Mouse (Mus musculus): ENCODE data around the gene Prune1. TPM values are rescaled to one million over a fixed set of nuclear protein-coding genes. Genes with fewer than 3 reads are reported as not detected.

Prune1 gene
- 1 to 10 TPM; 6.4 to 6.5 TPM for polyA plus RNA-seq (2017; shearing (Covaris generic))

DNA sequence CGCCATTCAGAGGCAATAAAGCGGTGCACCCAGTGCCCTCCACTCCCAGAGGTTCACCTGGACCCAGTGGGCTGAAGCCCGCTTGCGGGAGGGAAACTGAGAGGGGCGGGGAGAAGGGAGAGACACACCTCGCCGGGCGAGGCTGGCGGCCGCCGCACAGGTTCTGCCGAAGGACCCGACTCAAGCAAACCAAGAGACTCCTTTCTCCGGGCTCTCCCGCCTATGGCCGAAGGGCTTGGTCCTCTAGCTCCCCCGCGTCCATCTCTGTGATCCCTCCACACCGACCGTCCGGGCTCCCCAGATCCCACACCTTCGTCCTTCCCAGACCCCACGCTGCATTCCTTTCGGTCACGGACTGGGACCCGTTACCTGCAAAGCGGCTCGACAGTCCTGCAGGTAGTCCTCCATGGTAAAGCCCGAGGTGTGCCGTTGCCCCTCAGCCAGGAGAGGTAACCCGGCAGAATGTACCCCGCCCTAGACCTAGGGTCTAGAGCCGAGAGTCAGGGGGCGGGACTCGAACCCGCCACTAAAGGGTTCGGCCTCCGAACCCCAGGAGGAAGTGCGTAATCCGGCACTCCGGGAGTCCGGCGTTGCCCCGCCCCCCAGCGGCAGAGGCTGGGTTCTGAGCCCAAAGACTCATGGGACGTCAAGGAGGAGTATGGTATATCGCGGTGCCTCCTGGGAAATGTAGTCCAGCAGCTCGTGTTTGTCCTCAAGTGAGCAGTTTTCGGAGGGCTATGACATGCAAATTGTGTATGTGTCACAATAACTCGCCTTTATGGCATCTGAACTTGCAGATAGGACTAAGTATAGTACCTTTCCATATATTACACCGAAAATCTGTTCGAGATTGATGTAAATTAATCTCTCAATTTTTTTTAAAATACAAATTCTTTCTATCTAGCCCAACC lies at the start of gene Prune1, which contains the start of gene Mindy1:
Gene Prune1, minus strand, starts transcription at position 861 of the 911 bp plus-strand sequence.
Gene Mindy1, plus strand, starts transcription at position 130 of the 911 bp plus-strand sequence.

DNA sequence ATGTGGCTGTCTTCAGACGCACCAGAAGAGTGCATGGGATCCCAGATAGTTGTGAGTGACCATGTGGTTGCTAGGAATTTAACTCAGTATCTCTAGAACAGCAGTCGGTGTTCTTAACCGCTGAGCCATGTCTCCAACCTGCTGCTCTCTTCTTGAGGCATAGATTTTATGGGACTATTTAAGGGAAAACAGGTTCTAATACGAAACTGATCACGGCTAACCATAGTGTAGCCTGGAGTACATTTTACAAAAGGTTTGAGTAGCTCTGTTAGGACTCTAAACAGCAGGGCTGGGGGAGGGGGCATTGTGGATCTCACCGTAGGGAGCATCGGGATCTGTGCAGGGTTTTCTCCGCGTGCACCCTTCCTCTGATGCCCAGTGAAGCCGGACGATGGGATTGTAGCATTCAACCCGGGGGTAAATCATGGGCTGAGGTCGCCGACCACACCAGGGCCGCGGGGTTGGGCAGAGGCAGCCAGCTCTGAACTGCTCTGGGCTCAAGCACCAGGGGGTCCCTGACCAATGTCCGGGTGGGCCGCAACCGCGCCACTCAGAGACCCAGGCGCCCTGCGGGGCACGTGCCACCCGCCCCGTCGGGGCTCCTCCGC lies 32.7 kb upstream of the Prune1 start, which contains the start of gene Cers2:
Gene Cers2, plus strand, starts transcription at position 306 of the 608 bp plus-strand sequence.

DNA sequence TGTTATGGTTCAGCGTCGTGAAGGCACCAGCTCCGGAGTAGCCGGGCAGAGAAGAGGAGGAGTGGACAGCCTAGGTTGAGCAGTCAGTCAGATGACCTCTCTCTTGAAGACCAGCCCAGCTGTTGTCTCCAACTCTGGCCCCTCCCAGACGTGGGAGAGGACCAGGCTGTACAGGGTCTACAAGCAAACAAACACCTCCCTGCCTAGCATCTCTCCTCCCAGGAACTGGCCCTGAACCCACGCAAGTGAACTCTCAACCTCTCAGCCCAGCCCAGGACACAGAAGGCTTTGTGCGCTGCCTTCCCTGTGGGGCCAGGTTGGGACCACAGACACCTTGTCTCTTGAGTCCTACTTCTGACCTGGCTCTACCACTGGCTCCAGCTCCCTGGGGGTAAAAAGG lies 25.2 kb upstream of the Prune1 start, which contains the start of gene Anxa9:
Gene Anxa9, minus strand, starts transcription at position 77 of the 400 bp plus-strand sequence.

DNA sequence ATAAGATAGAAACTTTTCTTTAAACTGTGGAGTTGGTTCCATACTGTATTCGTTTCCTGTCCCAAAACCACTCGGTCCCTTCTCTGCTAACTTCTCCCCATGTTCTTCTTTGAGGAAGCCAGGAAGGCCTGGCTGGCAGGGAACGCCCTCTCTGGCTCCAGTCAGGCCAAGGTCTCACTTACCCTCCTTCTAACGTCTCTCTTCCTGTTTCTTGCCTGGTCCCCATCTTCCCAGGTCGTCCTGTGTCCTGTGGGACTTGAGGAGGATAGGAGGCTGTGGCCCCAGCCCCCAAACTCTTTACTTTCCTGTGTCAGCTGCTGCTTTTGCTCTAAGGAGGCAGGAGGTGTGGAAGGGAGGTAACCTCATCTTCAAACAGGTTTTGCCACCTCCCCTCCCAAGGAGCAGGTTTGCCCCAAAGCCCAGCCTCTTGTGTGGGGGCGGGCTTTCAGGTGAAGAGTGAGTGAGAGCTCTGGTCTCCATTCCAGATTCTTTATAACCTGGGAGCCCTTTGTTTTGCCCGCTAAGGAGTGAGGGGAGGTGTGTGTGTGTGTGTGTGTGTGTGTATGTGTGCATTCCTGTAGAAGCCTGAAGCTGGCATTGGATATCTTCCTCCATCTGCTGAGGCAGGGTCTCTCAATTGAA lies 31.0 kb downstream of the Prune1 start, which contains the start of gene Bnipl:
Gene Bnipl, minus strand, starts transcription at position 411 of the 642 bp plus-strand sequence.

DNA sequence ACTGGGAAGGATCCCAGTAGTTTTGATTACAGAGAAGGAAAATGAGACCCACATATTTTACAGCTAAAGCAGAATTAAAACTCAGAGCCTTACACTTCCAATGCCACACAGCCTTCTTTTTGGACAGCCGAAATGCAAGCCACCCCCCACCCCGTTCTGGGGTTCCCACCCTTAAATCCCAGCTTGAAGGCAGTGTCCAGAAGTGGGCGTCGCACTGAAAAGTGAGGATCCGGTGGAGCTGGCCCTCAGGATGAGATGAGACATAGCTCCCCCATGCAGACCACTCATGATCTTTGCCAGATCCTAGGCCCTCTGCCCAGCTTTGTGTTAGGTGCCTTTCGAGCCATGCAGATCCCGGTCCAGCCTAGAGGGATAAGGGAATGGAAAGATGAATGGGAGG lies 40.4 kb downstream of the Prune1 start, which contains the start of gene Gm128:
Gene Gm128, minus strand, starts transcription at position 101 of the 400 bp plus-strand sequence.

GRCm38 (mm10) chr3:95231298-95232221 lies 50.3 kb downstream of the Prune1 start, which contains the start of gene Mllt11:
Mllt11 (minus strand) TSS chr3:95232171.

GRCm38 (mm10) chr3:95228148-95228893 lies 53.6 kb downstream of the Prune1 start, which contains the start of gene Cdc42se1:
Cdc42se1 (plus strand) TSS chr3:95228732.

DNA sequence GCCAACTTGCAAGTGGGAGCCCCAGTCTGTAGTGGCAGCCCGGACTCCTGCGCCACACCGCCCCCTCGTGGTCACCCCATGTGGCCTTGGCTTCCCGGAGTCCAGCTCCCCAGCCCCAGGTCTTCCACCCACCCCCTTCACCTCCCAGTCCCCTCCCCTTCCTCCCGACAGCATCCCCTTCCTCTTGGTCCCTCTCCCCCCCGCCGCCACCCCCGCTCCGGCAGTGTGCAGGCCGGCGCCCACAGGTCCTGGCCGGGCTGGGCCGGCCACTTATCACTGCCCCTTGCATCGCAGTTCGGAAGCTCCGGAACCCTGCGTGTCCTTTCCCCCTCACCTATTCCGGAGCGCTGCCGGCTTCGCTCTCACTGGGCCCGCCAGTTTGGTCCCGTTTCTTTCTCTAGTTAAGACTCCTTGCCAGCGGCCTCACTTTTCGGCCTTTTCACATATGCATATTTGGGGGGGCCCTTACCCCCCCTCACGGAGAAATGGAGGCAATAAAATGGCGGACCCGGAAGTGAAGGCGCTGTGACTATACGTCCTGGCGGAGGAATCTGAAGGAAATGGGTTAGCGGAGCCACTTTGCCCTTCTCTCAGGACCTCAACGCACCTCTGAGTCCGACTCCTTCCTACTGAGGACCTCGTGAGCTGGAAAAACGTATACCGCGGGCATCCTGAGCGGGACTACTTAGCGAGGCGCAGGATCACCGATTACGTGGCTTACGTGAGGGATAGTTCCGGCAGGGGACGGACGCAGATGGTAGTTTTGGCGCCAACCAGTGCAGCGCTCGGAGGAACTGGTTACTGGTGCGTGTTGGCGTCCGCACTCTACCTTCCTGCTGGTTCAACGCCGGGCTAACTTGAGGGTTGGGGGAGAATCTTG lies 64.4 kb downstream of the Prune1 start, which contains the start of gene Gabpb2:
Gene Gabpb2, minus strand, starts transcription at position 662 of the 880 bp plus-strand sequence.

Other genes with a start within 250 kb of the Prune1 start
- gene Psmd4, start 239.5 kb downstream of the Prune1 start, polyA plus RNA-seq (2017; shearing (Covaris generic)), result 100 to 1,000 TPM; 267 to 314 TPM
- gene Pip5k1a, start 175.1 kb downstream of the Prune1 start, polyA plus RNA-seq (2017; shearing (Covaris generic)), result 10 to 100 TPM; 24.1 to 24.5 TPM
- gene Vps72, start 171.1 kb downstream of the Prune1 start, polyA plus RNA-seq (2017; shearing (Covaris generic)), result 100 to 1,000 TPM in 1 of 2 experiments, 10 to 100 TPM in 1; 99.6 to 118 TPM
- 1 to 10 TPM; 2.0 to 4.4 TPM for gene Tmod4, start 157.6 kb downstream of the Prune1 start, polyA plus RNA-seq (2017; shearing (Covaris generic))
- 100 to 1,000 TPM in 1 of 2 experiments, 10 to 100 TPM in 1; 65.2 to 120 TPM for gene Scnm1, start 148.1 kb downstream of the Prune1 start, polyA plus RNA-seq (2017; shearing (Covaris generic))
- gene Lysmd1, start 148.0 kb downstream of the Prune1 start, polyA plus RNA-seq (2017; shearing (Covaris generic)), result 10 to 100 TPM; 23.6 to 34.9 TPM
- 100 to 1,000 TPM; 229 to 255 TPM for gene Tnfaip8l2, start 139.7 kb downstream of the Prune1 start, polyA plus RNA-seq (2017; shearing (Covaris generic))
- 1 to 10 TPM; 1.8 to 1.9 TPM for gene Sema6c, start 121.6 kb downstream of the Prune1 start, polyA plus RNA-seq (2017; shearing (Covaris generic))
- 10 to 100 TPM; 24.8 to 34.5 TPM for gene Gabpb2, start 64.2 kb downstream of the Prune1 start, polyA plus RNA-seq (2017; shearing (Covaris generic))
- 100 to 1,000 TPM; 446 to 449 TPM for gene Cdc42se1, start 53.3 kb downstream of the Prune1 start, polyA plus RNA-seq (2017; shearing (Covaris generic))
- 10 to 100 TPM in 1 of 2 experiments, 1 to 10 TPM in 1; 9.1 to 20.6 TPM for gene Mllt11, start 49.9 kb downstream of the Prune1 start, polyA plus RNA-seq (2017; shearing (Covaris generic))
- gene Gm128, start 40.5 kb downstream of the Prune1 start, polyA plus RNA-seq (2017; shearing (Covaris generic)), result 1 to 10 TPM in 1 of 2 experiments, under 1 TPM in 1; 0.42 to 1.2 TPM
- gene Bnipl, start 30.9 kb downstream of the Prune1 start, polyA plus RNA-seq (2017; shearing (Covaris generic)), result 1 to 10 TPM in 1 of 2 experiments, under 1 TPM in 1; 0.45 to 1.1 TPM
- gene Mindy1, start 731 bp downstream of the Prune1 start, polyA plus RNA-seq (2017; shearing (Covaris generic)), result 10 to 100 TPM; 28.2 to 29.8 TPM
- gene Anxa9, start 25.1 kb upstream of the Prune1 start, polyA plus RNA-seq (2017; shearing (Covaris generic)), result under 1 TPM in 1 of 2 experiments, not detected in 1; 0.85 TPM
- 100 to 1,000 TPM; 193 to 214 TPM for gene Cers2, start 32.7 kb upstream of the Prune1 start, polyA plus RNA-seq (2017; shearing (Covaris generic))
- gene Setdb1, start 75.1 kb upstream of the Prune1 start, polyA plus RNA-seq (2017; shearing (Covaris generic)), result 10 to 100 TPM; 27.3 to 39.2 TPM
- not detected for gene 4930558C23Rik, start 120.8 kb upstream of the Prune1 start, polyA plus RNA-seq (2017; shearing (Covaris generic))
- gene Arnt, start 152.3 kb upstream of the Prune1 start, polyA plus RNA-seq (2017; shearing (Covaris generic)), result 10 to 100 TPM; 33.0 to 36.3 TPM
- not detected for gene Ctsk, start 217.2 kb upstream of the Prune1 start, polyA plus RNA-seq (2017; shearing (Covaris generic))
- 100 to 1,000 TPM; 332 to 402 TPM for gene Ctss, start 244.7 kb upstream of the Prune1 start, polyA plus RNA-seq (2017; shearing (Covaris generic))